In genomic region chr13:53419681-53420080, GRCm38 (mm10) we compare ENCODE assay signal across 31 mouse cellular contexts. TPM values are rescaled to one million over a fixed set of nuclear protein-coding genes. Genes with fewer than 3 reads are reported as not detected.
"Had no signal": no experiment of that assay in that cellular context is flagged by ENCODE, and none has a peak within 500 bp of the region (broad histone marks: within the 10 kb centered on the region; RNA-seq: fewer than 3 reads in every experiment).

No protein-coding gene starts in this region.

- ATAC-seq: forebrain, embryonic 13.5 days; forebrain, embryonic 14.5 days; forebrain, embryonic 15.5 days; forebrain, embryonic 16.5 days; forebrain, postnatal 0 days had no signal

- H3K4me2 ChIP-seq: embryonic facial prominence, embryonic 12.5 days; embryonic facial prominence, embryonic 13.5 days; embryonic facial prominence, embryonic 15.5 days; forebrain, embryonic 12.5 days; forebrain, embryonic 13.5 days; forebrain, embryonic 15.5 days had no signal

- H3K27ac ChIP-seq: embryonic facial prominence, embryonic 10.5 days; embryonic facial prominence, embryonic 12.5 days; embryonic facial prominence, embryonic 13.5 days; embryonic facial prominence, embryonic 15.5 days; forebrain, embryonic 10.5 days; forebrain, embryonic 12.5 days; forebrain, embryonic 13.5 days; forebrain, embryonic 15.5 days; gastrocnemius, adult 2 months; heart, adult 2 months had no signal

- H3K27me3 ChIP-seq: embryonic facial prominence, embryonic 13.5 days; embryonic facial prominence, embryonic 15.5 days; forebrain, embryonic 12.5 days; forebrain, embryonic 13.5 days; forebrain, embryonic 15.5 days had no signal

- H3K4me3 ChIP-seq: embryonic facial prominence, embryonic 10.5 days; embryonic facial prominence, embryonic 12.5 days; embryonic facial prominence, embryonic 13.5 days; embryonic facial prominence, embryonic 15.5 days; erythroblast, embryonic 14.5 days; forebrain, embryonic 10.5 days; forebrain, embryonic 12.5 days; forebrain, embryonic 13.5 days; forebrain, embryonic 15.5 days; gastrocnemius, adult 2 months; heart, adult 2 months had no signal

- H3K36me3 ChIP-seq: embryonic facial prominence, embryonic 10.5 days; embryonic facial prominence, embryonic 12.5 days; embryonic facial prominence, embryonic 13.5 days; embryonic facial prominence, embryonic 15.5 days; forebrain, embryonic 10.5 days; forebrain, embryonic 12.5 days; forebrain, embryonic 15.5 days had no signal

- DNase-seq: cerebellum, adult 2 months; cerebellum, adult 8-10 months; cerebellum, adult 9-10 months; cerebellum, adult 9-11 months; cerebellum, postnatal 14 days; cerebellum, postnatal 25 days; cerebellum, postnatal 36 days; embryo, embryonic 11 days; forebrain, postnatal 0 days; gastrocnemius, adult 2 months; gastrocnemius, postnatal 10 days; gastrocnemius, postnatal 14 days; gastrocnemius, postnatal 25 days; gastrocnemius, postnatal 36 days; heart, adult 18-20 months; heart, adult 2 months had no signal

- H3K9ac ChIP-seq: embryonic facial prominence, embryonic 12.5 days; embryonic facial prominence, embryonic 13.5 days; embryonic facial prominence, embryonic 15.5 days; forebrain, embryonic 12.5 days; forebrain, embryonic 13.5 days; forebrain, embryonic 15.5 days; forebrain, postnatal 0 days had no signal

- H3K9me3 ChIP-seq: embryonic facial prominence, embryonic 10.5 days; embryonic facial prominence, embryonic 12.5 days; embryonic facial prominence, embryonic 13.5 days; embryonic facial prominence, embryonic 15.5 days; forebrain, embryonic 10.5 days; forebrain, embryonic 12.5 days; forebrain, embryonic 13.5 days; forebrain, embryonic 15.5 days had no signal

- H3K4me1 ChIP-seq: embryonic facial prominence, embryonic 10.5 days; forebrain, embryonic 10.5 days; forebrain, embryonic 12.5 days; forebrain, embryonic 15.5 days had no signal

RNA-seq across cellular contexts. Expression of gene Msx2, which starts 53.2 kb away (rescaled TPM):
- total RNA-seq: common myeloid progenitor, adult 5-6 weeks; gastrocnemius, adult 18-20 months; gastrocnemius, adult 2 months; gastrocnemius, adult 8-10 months; gastrocnemius, postnatal 36 days; granulocyte monocyte progenitor cell, adult 5-6 weeks had no signal
- polyA plus RNA-seq: erythroblast, embryonic 14.5 days had no signal
